ENCODE assay signal across 24 mouse cellular contexts in the genomic region with DNA sequence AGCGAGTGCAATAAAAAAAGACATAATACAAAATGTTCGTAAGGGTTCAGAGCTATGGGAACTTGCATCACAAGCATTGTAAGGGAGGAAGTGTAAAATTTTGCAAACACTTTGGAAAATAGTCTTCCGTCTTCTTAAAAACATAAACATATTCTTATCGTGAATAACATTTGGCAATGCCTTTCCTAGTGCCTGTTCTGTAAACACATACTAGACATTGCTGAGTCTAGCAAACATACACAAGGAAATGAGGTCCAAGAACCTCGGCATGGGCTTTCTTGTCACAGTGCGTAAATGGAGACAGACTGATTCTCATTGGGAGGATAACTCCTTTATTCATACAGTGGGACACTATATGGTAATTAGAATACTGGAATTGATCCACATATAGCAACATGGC. TPM values are rescaled to one million over a fixed set of nuclear protein-coding genes. Genes with fewer than 3 reads are reported as not detected.
"Had no signal": no experiment of that assay in that cellular context is flagged by ENCODE, and none has a peak within 500 bp of the region (broad histone marks: within the 10 kb centered on the region; RNA-seq: fewer than 3 reads in every experiment).

No protein-coding gene starts in this region.

- H3K4me2 ChIP-seq: limb, embryonic 15.5 days; liver, embryonic 12.5 days; midbrain, embryonic 11.5 days; midbrain, embryonic 13.5 days; midbrain, embryonic 15.5 days; neural tube, embryonic 12.5 days; stomach, embryonic 15.5 days had no signal

- H3K36me3 ChIP-seq: limb, embryonic 15.5 days; liver, embryonic 12.5 days; midbrain, embryonic 13.5 days; midbrain, embryonic 15.5 days; neural tube, embryonic 12.5 days; stomach, embryonic 15.5 days had no signal

- H3K27me3 ChIP-seq: limb, embryonic 15.5 days; liver, embryonic 12.5 days; megakaryocyte, embryonic 14.5 days; midbrain, embryonic 13.5 days; midbrain, embryonic 15.5 days; neural tube, embryonic 12.5 days; stomach, embryonic 15.5 days had no signal

- H3K9me3 ChIP-seq: limb, embryonic 15.5 days; midbrain, embryonic 13.5 days; midbrain, embryonic 15.5 days; neural tube, embryonic 12.5 days; stomach, embryonic 15.5 days had no signal

- H3K27ac ChIP-seq: limb, embryonic 15.5 days; liver, embryonic 12.5 days; liver, embryonic 14.5 days; macrophage; midbrain, embryonic 13.5 days; midbrain, embryonic 15.5 days; neural tube, embryonic 12.5 days; stomach, embryonic 15.5 days; stomach, postnatal 0 days had no signal

- ATAC-seq: liver, embryonic 12.5 days; midbrain, embryonic 13.5 days; midbrain, embryonic 15.5 days had no signal

- H3K4me1 ChIP-seq: limb, embryonic 15.5 days; liver, embryonic 12.5 days; megakaryocyte, embryonic 14.5 days; midbrain, embryonic 13.5 days; midbrain, embryonic 15.5 days; neural tube, embryonic 12.5 days; stomach, embryonic 15.5 days had no signal

- H3K9ac ChIP-seq: limb, embryonic 15.5 days; liver, embryonic 12.5 days; liver, embryonic 14.5 days; midbrain, embryonic 13.5 days; midbrain, embryonic 15.5 days; neural tube, embryonic 12.5 days; stomach, embryonic 15.5 days had no signal

- H3K4me3 ChIP-seq: limb, embryonic 15.5 days; liver, embryonic 12.5 days; megakaryocyte, embryonic 14.5 days; midbrain, embryonic 13.5 days; midbrain, embryonic 15.5 days; neural tube, embryonic 12.5 days; stomach, embryonic 15.5 days had no signal

- DNase-seq: right cerebral cortex, postnatal 14 days; thymus, adult 2 months; thymus, postnatal 25 days; thymus, postnatal 4 days had no signal

RNA-seq across cellular contexts. Expression of gene Gm4791, which starts 43.0 kb away (rescaled TPM):
- total RNA-seq: megakaryocyte progenitor cell, adult 5-6 weeks; midbrain, postnatal 0 days; monocyte, adult 5-6 weeks; neutrophil, adult 5-6 weeks had no signal
- polyA plus RNA-seq: limb, embryonic 15.5 days; liver, embryonic 12.5 days; liver, embryonic 14.5 days; liver, embryonic 16.5 days; macrophage; midbrain, embryonic 11.5 days; midbrain, embryonic 13.5 days; midbrain, embryonic 15.5 days; midbrain, postnatal 0 days; neural tube, embryonic 12.5 days; neural tube, embryonic 14.5 days; spleen, adult 2 months; stomach, embryonic 15.5 days; stomach, postnatal 0 days; testis, adult 2 months; urinary bladder, adult 2 months had no signal
